Mouse (Mus musculus) adrenal gland, postnatal 25 days (tissue): ENCODE data around the gene Gm9857. TPM values are rescaled to one million over a fixed set of nuclear protein-coding genes. Genes with fewer than 3 reads are reported as not detected.

Source experiments
- DNase-seq: peaks from one replicate; pipeline ENCODE4 v3.0.0; 2021; ENCODE audit warnings: mixed read lengths
- long read RNA-seq: library from polyadenylated mRNA; stranded (forward); transcript quantifications from one replicate; pipeline ENCODE4 v2.0.0, GENCODE M21; 2021
- total RNA-seq: library from RNA; stranded (reverse); gene quantifications from 2 replicates; pipeline ENCODE4 v1.2.3, GENCODE M21; 2021

Gm9857 gene
- total RNA-seq: not detected in 2 replicates
- long read RNA-seq: 0 reads

DNA sequence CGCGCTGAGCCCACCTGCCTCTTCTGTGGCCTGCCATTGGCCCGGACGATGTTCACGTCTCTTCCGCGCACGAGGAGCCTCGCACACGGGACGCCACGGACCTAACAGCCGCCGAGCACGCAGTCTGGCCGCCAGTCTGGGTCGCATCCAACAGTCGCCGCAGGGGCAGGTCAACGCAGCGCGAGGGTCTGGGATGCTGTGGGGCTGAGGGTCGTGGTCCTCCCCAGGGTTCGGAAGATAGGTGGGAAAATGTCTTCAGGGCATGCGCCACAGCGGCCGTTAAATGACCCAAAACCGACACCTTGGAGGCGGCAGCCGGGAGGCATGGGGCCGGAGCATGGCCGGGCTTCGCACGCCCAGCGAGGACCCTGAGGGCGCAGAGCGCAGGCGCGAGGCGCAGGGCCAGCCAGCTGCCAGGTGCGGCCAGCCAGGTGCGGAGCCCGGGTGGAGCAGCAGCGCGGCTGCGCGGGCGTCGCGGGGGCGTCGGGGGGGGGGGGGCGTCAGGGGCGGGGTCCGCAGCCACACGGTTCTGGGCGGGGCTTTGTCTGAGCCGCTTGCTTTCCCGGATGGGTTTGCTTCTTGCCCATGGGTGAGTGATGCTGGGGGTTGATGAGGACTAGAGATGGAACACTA, at the start of gene Gm9857:
TSS of gene Gm9857 (minus strand) at position 445 of the 633 bp plus-strand sequence.
- DNase-seq: no peak

DNA sequence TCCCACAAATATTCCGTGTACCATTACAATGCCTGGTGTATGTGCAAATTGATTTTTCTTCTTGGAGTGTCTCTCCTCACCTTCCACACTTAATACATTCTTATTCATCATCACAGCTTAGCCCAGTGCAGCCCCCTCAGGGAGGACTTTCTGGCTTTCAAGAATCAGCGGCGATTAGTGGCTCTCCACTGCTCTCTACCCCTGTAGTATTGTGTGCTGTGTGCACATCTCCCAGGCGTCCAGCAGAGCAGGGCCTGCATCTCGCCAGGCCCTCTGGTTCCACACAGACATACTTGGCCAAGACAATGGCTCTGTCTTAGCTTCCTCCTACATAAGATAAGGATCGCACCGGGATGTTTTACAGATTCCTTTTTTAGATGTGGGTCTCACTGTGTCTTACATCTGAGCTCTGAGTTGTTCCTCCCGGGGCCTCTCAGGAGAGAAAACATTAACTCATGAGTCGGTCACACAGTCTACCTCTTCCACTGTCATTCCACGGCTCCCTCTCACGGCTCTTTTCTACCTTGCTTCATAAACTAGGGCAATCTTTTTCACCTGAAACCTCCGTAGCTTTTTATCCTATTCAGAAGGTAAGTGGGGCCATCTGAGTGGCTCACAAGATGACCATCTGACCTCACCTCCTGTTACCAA, 46.9 kb upstream of the Gm9857 start:
- DNase-seq: no peak

DNA sequence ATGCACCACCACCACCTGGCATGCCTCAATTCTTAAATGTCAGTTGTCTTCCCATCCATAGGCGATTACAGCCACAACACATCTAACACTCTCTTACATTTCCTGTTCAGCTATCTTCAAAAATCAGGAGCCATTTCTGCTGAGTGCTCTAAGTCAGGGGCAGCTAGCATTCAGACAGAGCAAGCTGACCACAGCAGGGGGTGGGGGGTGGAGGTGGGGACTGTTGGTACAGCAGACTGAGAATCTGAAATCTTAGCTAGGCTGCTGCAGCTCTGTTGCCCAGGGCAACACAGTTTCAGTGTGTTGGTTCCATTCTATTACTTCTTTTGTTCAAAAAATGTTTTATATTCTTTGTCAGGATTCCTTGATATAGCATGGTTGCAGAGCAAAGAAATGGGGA, 46.3 kb upstream of the Gm9857 start:
- DNase-seq: no peak

DNA sequence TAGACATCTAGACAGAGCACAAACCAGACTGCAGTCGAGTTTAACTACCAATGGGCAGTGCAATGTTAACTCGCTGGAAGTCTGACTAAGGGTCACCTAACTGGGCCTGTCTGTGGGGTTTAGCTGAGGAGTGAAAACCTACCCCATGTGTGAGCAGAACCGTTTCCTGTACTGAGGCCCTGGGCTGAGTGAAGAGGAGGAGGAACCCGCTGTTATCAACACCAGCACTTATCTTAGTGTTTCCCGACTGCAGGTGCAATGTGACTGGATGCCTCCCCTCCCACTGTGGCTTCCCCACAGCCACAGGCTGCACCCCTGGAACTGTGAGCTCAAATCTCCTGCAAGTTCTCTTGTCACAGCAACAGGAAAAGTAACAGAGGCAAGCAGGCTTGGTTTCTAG, 43.7 kb upstream of the Gm9857 start:
- DNase-seq: no peak

DNA sequence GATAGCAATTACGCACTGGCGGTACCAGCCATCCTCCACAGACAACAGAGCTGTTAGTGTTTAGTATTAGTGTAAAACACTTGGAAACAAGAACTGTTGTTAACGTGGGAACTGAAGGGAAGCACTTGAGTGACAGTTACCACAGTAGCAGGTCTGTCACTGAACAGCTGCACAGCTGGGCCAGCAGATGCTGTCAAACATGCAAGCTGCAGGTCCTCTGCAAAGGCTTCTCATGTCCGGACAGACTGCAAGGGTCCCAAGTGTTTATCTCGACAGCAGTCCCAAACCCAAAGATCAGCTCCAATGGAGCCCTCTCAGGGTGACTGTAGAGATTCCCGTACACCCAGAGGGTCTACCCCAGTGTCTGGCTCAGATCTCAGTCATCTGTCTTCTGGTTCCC, 41.7 kb upstream of the Gm9857 start:
- DNase-seq: no peak

DNA sequence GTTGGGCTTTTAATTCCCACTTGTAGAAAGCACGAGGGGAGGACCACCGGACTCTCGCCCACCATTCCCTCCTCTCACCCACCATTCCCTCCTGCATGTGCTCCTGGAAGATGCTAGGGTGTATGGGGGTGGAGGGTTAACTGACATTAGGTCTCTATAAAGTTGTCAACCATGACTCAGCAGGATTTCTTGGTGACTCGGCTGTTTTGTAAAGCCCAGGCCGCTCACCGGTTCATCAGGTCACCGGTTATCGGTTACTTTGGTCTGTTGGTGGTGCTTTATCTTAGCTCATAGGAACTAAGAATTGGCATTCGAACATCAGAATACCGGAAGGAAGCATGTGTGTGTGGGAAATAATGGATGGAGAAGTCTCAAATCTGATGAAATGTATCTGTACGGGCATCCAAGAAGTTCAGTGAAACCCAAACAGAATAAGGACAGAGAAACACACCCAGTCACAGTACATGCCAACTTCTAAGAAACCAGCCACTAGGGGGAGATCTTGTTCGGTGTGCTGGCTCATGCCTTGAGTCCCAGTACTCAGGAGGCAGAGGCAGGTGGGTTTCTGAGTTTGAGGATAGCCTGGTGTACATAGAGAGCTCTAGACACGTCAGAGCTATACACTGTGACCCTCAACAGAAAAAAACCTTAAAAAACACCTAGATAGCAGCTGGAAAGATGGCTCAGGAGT, 37.2 kb upstream of the Gm9857 start:
- DNase-seq: no peak

DNA sequence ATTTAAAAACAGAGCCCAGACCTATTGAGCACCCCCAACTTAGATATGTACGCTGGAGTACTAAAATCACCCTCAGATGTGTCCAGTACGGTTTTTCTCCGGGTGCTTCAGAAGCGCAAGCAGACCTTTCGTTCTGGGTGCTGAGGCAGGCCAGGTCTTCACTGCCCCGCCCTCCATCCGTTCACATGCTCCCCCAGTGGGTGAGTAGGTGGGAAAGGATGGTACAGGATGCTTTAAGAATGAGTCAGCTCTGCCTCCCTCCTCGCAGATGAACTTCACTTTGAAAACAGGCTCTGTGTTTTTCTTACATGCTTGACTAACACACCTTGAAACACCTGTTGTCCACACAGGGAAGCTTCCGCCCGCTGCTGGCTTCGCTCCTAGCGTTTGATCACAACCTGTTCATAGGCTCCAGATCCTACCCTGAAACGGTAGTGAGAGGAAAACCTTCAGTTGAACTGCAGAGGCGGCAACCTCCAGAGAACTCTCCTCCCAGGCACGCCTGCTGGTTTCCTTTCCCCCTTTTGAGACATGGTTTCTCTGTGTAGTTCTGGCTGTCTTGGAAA, 34.8 kb upstream of the Gm9857 start:
- no peak for DNase-seq

DNA sequence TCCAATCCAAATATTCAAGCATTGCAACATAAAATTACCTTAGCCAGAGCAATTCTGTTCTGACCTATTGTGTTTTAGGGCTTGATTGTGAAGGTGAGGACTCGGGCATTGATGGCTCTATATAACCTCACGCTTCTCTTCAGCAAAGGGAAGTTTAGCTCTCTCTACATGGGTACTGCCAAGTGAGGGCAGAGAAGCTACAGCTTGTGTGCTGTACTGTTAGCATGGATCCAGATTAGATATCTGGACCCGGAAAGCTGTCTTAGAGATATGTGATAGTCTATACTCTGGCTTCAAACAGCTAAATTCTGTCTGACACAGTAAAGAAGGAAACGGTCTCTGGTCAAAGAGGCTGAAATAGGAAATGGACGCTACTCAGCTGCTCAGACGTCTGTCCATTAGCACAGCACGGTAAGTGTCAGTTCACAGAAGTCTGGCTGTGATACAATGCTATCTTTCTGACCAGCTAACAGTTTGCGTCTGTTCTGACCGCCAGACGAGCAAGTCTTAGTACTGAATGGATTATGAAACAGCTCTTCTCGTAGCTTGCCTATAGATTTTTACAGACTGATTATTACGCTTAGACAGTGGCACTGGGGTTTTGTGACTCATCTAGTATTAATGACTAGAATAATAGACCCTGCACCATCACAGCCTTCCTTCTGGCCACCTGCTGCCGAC, 33.9 kb upstream of the Gm9857 start:
- DNase-seq: no peak

DNA sequence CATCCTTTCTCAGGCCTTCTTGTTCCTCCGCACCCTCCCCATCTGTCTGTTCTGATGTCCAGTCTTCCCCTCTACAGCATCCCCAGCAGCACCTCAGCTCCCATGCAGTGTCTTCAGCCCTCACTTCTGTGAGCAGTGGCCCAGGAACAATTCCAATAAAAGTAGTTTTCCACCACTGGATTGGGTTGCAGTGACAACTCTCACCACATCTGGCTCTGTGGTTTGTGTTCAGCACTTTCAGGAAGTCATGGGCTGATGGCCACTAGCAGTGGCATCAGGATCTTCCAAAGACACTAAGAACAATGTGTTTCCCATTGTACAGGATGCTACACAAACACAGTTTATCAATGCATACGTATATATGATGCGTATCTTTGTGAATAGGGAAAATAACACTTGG, 25.8 kb upstream of the Gm9857 start:
- no peak for DNase-seq

DNA sequence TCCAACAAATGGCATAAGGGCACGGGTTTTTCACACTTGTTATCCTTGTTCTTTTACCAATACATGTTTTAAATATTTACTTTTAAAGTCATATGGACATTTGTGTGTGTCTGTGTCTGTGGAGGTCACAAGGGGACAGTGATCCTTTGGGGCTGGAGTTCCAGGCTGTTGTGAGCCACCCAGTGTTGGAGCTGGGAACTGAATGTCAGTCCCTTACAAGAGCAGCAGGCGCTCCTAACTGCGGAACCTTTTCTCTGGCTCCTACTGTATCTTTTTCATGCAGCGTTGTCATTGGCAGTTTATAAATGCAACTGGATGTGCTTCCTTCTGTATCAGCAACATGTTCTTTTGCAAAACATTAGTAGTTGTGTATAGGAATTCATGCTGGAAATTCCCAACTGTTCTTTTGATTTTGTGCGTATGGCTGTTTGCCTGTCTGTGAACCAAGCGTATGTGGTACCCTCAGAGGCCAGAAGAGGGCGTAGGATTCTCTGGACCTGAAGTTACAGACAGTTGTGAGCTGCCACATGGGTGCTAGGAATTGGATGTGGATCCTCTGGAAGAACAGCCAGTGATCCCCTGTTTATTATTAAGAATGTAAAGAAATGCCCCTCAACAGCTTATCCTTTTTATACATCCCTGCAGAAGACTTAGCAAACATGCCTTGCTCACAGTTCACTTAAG, 24.3 kb upstream of the Gm9857 start:
- no peak for DNase-seq

DNA sequence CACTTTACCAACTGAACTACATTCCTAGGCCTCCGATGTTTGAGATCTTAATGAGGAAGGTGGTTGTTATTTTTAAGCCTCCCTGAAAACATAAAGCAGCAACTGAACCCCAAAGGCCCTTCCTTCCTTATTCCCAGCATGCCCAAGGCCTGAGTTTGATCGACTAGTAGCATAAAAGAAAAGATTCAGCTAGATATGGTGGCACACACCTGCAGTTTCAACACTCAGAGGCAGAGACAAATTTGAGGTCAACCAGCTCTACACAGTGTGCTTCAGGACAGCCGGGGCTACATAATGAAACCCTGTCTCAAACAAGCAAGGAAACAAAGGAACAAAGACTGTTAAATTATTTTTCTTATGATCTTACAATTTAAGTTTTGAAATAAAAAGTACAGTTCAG, 23.5 kb upstream of the Gm9857 start:
- DNase-seq: no peak

DNA sequence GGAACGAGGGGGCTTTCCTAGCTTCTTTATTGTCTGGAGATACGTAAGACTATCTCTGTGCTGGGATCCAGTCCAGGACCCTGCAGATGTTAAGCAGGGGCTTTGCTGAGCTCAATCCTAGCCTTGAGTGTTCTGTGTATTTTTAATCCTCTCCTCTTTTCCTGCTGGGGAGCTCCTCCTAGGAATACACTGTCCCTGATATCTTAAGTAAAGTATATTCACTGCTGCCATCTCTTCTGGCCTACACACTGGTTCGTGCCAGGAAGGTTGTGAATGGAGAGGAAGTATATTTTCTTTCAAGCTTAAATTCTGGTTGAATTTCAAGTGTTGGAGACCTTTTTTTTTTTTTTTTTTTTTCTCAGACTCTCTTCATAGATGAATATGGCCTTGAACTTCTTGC, 23.0 kb upstream of the Gm9857 start:
- no peak for DNase-seq

DNA sequence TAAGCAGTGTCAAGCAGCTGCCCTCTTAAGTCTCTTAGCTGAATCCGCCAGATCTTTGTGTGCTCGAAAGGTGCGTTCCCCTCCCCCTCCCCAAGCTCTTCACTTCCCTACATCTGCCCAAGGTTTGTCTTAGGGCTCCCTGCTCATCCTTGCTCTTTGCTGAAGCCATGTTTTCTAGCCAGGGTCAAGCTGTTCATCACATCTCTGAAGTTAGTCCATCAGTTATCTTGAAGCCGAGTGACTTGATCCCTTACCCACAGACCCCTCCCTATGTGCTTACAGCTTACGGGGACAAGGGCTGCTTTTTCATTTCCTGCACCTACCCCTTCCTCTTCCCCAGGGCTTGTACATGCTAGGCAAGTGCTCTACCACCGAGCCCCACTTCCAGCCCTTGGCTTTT, 21.4 kb upstream of the Gm9857 start:
- no peak for DNase-seq

DNA sequence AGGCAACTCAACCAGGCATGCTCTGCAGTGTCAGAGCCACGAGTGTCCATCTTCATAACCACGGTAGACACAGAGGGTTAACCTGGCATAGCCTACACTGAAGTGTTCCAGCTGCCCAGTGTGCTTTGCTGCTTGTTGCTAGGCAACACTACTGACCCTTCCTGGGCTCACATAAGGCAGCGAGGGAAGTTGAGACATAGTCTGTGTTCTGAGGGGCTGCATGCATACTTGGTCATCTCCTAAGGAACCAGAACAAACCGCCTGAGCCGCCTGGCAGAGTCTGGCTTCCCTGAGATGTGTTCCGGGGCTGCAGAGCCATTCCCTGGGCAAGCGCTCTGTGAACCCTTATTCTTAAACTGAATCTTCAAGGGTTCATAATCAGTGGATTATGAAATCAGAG, 21.0 kb upstream of the Gm9857 start:
- DNase-seq: no peak

DNA sequence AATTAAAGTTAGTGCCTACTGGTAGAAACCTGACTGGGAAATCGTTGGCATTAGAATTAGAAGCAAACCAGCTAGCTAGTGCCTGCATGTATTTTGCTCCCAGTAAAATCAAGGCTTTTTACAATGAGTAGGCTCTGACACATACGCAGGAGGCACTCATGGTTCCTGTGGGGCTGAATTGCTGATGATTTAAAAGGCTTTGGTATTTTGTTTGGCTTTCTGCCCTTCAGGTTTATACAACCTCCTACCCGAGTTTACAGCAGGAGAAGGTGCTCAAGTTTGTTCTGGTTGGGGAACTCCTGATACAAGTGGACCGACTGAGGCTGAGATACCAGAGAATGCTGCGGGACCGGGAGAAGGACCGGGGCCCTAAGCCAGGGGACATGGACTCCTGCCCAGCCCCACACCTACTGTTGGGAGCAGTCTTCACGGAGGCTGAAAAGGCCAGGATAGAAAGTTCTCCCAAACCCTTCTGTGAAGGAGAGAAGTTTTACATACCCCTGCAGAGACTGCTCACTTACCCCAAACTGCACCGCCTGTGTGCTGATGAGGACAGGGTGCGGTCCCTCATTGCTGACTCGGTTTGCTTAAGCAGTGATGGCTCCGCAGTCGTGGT, 19.5 kb upstream of the Gm9857 start:
- no peak for DNase-seq

DNA sequence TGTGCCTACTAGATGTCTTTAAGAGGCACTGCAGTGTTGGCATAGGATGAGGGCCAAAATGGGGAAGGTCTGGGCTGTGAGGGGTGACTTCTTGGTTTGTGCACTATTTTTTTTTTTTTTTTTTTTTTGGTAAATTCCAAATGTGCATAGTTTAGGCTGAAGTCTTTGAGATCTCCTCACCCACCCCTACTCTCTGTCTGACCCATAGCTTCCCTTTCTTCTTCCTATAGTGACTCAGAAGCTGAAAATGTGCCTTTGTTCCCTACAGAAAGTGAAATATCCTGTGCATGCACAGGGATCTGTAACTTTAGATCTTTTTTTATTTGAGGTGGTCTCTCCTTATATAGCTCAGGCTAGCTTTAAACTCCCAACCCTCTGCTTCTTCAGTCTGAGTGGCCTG, 17.7 kb upstream of the Gm9857 start:
- DNase-seq: no peak

DNA sequence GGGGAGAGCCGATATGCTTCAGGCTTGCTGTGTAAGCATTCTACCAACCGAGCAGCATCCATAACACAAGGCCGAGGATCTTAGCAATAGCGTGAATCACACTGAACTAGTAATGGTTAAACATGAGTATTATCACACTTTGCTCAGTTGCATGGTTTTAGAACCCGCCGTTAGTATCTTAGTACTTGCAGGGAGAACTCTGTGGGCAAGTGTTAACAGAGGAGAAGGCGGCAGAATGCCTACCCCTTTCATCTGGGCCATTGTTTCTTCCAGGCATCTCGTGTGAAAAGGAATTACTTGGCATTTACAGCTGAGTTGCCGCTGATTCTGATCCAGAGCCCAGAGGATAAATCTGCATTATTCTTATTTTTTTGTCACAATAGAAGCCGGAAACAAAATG, 751 bp upstream of the Gm9857 start:
- no peak for DNase-seq

DNA sequence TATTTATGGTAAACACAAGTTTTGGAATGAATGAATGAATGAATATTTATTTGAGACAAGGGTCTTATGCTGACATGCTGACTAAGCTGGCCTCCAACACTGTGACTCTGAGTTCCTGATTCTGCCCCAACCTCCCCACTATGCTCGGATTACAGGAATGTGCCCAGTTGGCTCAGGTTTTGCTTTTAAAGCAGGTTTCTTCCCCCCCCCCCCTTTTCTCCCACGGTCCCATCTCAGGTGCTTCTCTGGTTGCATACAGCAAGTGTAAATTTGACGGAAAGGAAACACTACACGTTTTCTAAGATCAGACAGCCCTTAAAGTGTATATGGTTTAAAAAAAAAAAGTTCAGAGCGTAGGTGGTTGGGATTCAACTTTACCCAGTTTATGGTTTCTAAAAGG, 672 bp downstream of the Gm9857 start, which contains the start of gene Henmt1:
TSS of gene Henmt1 (plus strand) at position 301 of the 400 bp plus-strand sequence.
- no peak for DNase-seq

DNA sequence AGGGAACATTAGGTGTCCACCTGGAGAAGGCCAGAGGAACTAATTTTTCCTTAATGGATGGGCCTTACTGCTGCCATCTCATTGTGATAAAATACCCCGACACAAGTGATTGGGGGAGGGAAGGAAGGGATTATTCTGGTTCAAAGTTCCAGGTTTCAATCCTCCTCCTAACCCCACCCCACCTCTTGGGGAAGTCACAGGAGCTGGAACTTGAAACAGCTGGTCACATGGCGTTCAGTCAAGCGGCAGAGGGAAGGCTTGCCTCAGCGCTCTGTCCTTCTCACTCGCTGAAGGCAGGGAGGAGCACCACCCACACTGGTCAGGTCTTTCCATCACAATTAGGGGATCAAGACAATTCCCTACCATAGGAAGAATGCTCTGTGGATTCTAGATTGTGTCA, 1.6 kb downstream of the Gm9857 start:
- DNase-seq: no peak

DNA sequence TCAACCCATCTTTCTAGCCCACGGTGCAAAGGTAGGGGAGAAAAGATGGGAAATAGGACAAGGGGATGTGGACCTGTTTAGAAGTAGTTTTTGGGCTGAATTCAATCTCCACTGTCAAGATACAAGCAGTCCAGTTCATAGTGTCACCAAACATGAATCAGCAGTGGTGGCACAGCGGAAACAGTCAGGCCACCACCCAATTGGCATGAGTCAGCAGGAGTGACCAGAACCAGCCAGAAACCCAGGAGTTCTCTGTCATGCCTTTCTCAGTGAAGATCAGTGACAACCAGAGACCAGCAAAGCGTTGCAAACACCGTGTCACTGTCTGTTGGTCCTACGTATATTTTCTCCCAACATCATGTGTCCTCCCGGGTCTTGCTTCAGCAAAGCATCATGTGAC, 6.7 kb downstream of the Gm9857 start:
- peak; percentile 12 for DNase-seq

DNA sequence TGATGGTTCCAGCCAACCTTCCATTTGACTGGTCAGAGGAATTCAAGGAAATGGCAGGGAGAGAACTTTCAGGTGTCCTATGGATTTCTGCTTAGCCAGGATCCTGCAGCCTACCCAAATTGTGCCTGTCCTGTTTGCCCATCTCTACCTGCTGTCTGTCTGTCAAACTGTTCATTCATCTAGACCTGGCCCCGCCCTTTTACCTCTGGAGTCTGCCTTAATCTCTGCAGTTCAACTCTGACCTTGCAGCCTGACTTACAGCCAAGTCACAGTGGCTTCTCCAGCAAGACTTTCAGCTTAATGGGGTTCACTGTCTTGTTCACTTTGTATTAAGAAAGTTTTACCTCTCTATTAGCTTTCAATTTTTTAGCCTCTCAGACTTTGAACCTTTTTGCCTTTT, 13.9 kb downstream of the Gm9857 start:
- DNase-seq: no peak

DNA sequence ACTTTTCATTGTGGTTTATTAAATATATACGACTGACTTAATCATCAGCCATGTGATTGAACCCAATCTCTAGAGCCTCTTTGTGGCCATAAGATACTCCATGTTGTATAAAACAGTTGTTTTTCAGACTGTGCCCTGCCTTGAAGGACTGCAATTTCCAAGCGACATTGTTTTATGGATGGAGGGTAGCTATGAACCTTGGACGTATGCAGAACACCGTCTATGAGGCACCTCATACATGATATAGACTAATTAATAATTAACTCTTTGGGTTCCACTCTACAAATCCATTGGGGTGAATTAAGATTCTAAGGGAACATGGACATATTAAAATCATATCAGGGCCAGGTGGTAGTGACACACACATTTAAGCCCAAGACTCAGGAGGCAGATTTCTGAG, 14.6 kb downstream of the Gm9857 start:
- DNase-seq: no peak
